Mouse (Mus musculus) forebrain, embryonic 11.5 days (tissue): ENCODE measurements around the gene Ikzf2. TPM values are rescaled to one million over a fixed set of nuclear protein-coding genes. Genes with fewer than 3 reads are reported as not detected.

Experiments
- ATAC-seq: fragments of 200-750 bp; cut with Nextera tagmentation; replicated peaks from 2 replicates; pipeline ENCODE4 v1.8.0; 2017; ENCODE audit warnings: moderate TSS enrichment; ENCODE audit not compliant: low FRiP score
- DNase-seq: peaks from one replicate; pipeline ENCODE4 v3.0.0-alpha.2; 2017; ENCODE audit warnings: low spot score
- H3K27ac ChIP-seq: fragments of 300-500 bp; sonication (generic); 2 replicates; pipeline ENCODE4 v1.5.1; 2014; ENCODE audit warnings: low read depth, low read length
- H3K27me3 ChIP-seq: fragments of 300-500 bp; sonication (generic); 2 replicates; pipeline ENCODE4 v1.6.1; 2014; ENCODE audit warnings: mild to moderate bottlenecking, low read length, mixed read lengths; ENCODE audit not compliant: control insufficient read depth, insufficient read depth
- H3K36me3 ChIP-seq: fragments of 300-500 bp; sonication (generic); 2 replicates; pipeline ENCODE4 v1.6.1; 2014; ENCODE audit warnings: mild to moderate bottlenecking, low read length, moderate library complexity, mixed read lengths; ENCODE audit not compliant: control insufficient read depth, insufficient read depth
- H3K4me1 ChIP-seq: fragments of 300-500 bp; sonication (generic); replicated peaks from 2 replicates; pipeline ENCODE4 v1.6.1; 2014; ENCODE audit warnings: low read length, mixed read lengths; ENCODE audit not compliant: control insufficient read depth, insufficient read depth
- H3K4me2 ChIP-seq: fragments of 300-500 bp; sonication (generic); 2 replicates; pipeline ENCODE4 v1.6.1; 2014; ENCODE audit warnings: low read depth, mild to moderate bottlenecking, low read length, moderate library complexity, mixed read lengths; ENCODE audit not compliant: severe bottlenecking
- H3K4me3 ChIP-seq: fragments of 300-500 bp; sonication (generic); 2 replicates; pipeline ENCODE4 v1.5.1; 2014; ENCODE audit warnings: low read depth, low read length
- H3K9ac ChIP-seq: fragments of 300-500 bp; sonication (generic); 2 replicates; pipeline ENCODE4 v1.6.1; 2014; ENCODE audit warnings: low read length
- H3K9me3 ChIP-seq: fragments of 300-500 bp; sonication (generic); 2 replicates; pipeline ENCODE4 v1.6.1; 2016; ENCODE audit warnings: low read length, mixed read lengths; ENCODE audit not compliant: control insufficient read depth
- WGBS: fragments of 180-500 bp; shearing (Covaris S2); extraction: QIAGEN DNeasy Blood & Tissue Kit; methylation state at CpG from one replicate; pipeline ENCODE4 v1.1.7; 2014; 5-methylcytosine and 5-hydroxymethylcytosine counted together
- polyA plus RNA-seq: library from polyadenylated mRNA; unstranded; fragments of >200 nt; fragmentation: Nextera tagmentation; extraction: Ambion mirVana; gene quantifications from 2 replicates; pipeline ENCODE4 v1.2.1, GENCODE M21; 2014

The Ikzf2 gene
- polyA plus RNA-seq, 1 experiment from 2014 or later = 6.2 TPM

GRCm38 (mm10) chr1:69630508-69630907, 56.5 kb downstream of the Ikzf2 start:
- H3K9me3 ChIP-seq = no peaks in the 10 kb centered on the region
- DNase-seq (no peak), ATAC-seq (no peak)
- no peaks in the 10 kb centered on the region for H3K4me1 ChIP-seq
- no peaks in the 10 kb centered on the region for H3K36me3 ChIP-seq
- no peak overlapping the region for H3K27ac ChIP-seq
- no peak overlapping the region for H3K4me2 ChIP-seq
- H3K9ac ChIP-seq = no peak overlapping the region
- no peaks in the 10 kb centered on the region for H3K27me3 ChIP-seq
- WGBS = 85% methylated on average over 6 of the region's 6 CpGs
- no peak overlapping the region for H3K4me3 ChIP-seq

- Histone ChIP-seq H3K4me1 (no peaks in the 10 kb centered on the region), H3K4me3 (no peak overlapping the region), H3K27ac (no peak overlapping the region), H3K27me3 (no peaks in the 10 kb centered on the region), H3K9me3 (no peaks in the 10 kb centered on the region), H3K36me3 (no peaks in the 10 kb centered on the region), H3K4me2 (no peak overlapping the region), H3K9ac (no peak overlapping the region)
- DNase-seq (no peak), ATAC-seq (no peak)
- WGBS = 81% methylated on average over 8 of the region's 8 CpGs
These were observed 57.5 kb downstream of the Ikzf2 start for GRCm38 (mm10) chr1:69629513-69629912.

GRCm38 (mm10) chr1:69612076-69612475, 75.0 kb downstream of the Ikzf2 start:
- no peak overlapping the region for H3K4me2 ChIP-seq
- no peaks in the 10 kb centered on the region for H3K36me3 ChIP-seq
- H3K27ac ChIP-seq = no peak overlapping the region
- H3K4me3 ChIP-seq = no peak overlapping the region
- no peaks in the 10 kb centered on the region for H3K9me3 ChIP-seq
- no peak overlapping the region for H3K9ac ChIP-seq
- no peaks in the 10 kb centered on the region for H3K27me3 ChIP-seq
- ATAC-seq (no peak), DNase-seq (no peak)
- no peaks in the 10 kb centered on the region for H3K4me1 ChIP-seq
- 92% methylated on average over 5 of the region's 5 CpGs for WGBS

- Histone ChIP-seq H3K4me1 (no peaks in the 10 kb centered on the region), H3K9me3 (no peaks in the 10 kb centered on the region), H3K36me3 (no peaks in the 10 kb centered on the region), H3K27ac (no peak overlapping the region), H3K4me3 (no peak overlapping the region), H3K27me3 (no peaks in the 10 kb centered on the region), H3K9ac (no peak overlapping the region), H3K4me2 (no peak overlapping the region)
- ATAC-seq (no peak), DNase-seq (no peak)
- WGBS = 85% methylated on average over 4 of the region's 4 CpGs
These were observed 75.8 kb downstream of the Ikzf2 start for GRCm38 (mm10) chr1:69611204-69611725.

GRCm38 (mm10) chr1:69610791-69611190, 76.3 kb downstream of the Ikzf2 start:
- DNase-seq = no peak
- no peak overlapping the region for H3K9ac ChIP-seq
- 88% methylated on average over 7 of the region's 7 CpGs for WGBS
- no peaks in the 10 kb centered on the region for H3K4me1 ChIP-seq
- no peaks in the 10 kb centered on the region for H3K36me3 ChIP-seq
- H3K27ac ChIP-seq = no peak overlapping the region
- H3K27me3 ChIP-seq = no peaks in the 10 kb centered on the region
- ATAC-seq = no peak
- no peak overlapping the region for H3K4me3 ChIP-seq
- no peaks in the 10 kb centered on the region for H3K9me3 ChIP-seq
- no peak overlapping the region for H3K4me2 ChIP-seq

GRCm38 (mm10) chr1:69608846-69609245, 78.2 kb downstream of the Ikzf2 start:
- Histone ChIP-seq H3K4me1 (no peaks in the 10 kb centered on the region), H3K4me3 (no peak overlapping the region), H3K4me2 (no peak overlapping the region), H3K27ac (no peak overlapping the region), H3K9ac (no peak overlapping the region), H3K36me3 (no peaks in the 10 kb centered on the region), H3K9me3 (no peaks in the 10 kb centered on the region), H3K27me3 (no peaks in the 10 kb centered on the region)
- no peak for DNase-seq
- WGBS = 86% methylated on average over 5 of the region's 5 CpGs
- no peak for ATAC-seq

GRCm38 (mm10) chr1:69606844-69607243, 80.2 kb downstream of the Ikzf2 start:
- Histone ChIP-seq H3K9me3 (no peaks in the 10 kb centered on the region), H3K36me3 (no peaks in the 10 kb centered on the region), H3K4me3 (no peak overlapping the region), H3K27me3 (no peaks in the 10 kb centered on the region), H3K9ac (no peak overlapping the region), H3K4me2 (no peak overlapping the region), H3K4me1 (no peaks in the 10 kb centered on the region), H3K27ac (no peak overlapping the region)
- WGBS = 79% methylated on average over 1 of the region's 1 CpGs
- ATAC-seq (no peak), DNase-seq (no peak)

- WGBS = 65% methylated on average over 3 of the region's 3 CpGs
- H3K27ac ChIP-seq = no peak overlapping the region
- H3K9ac ChIP-seq = no peak overlapping the region
- no peak overlapping the region for H3K4me2 ChIP-seq
- H3K4me1 ChIP-seq = no peaks in the 10 kb centered on the region
- DNase-seq (no peak), ATAC-seq (no peak)
- H3K27me3 ChIP-seq = no peaks in the 10 kb centered on the region
- H3K9me3 ChIP-seq = no peaks in the 10 kb centered on the region
- no peak overlapping the region for H3K4me3 ChIP-seq
- no peaks in the 10 kb centered on the region for H3K36me3 ChIP-seq
These were observed 82.8 kb downstream of the Ikzf2 start for GRCm38 (mm10) chr1:69604213-69604612.

- Histone ChIP-seq H3K27ac (no peak overlapping the region), H3K4me3 (no peak overlapping the region), H3K27me3 (no peaks in the 10 kb centered on the region), H3K4me1 (no peaks in the 10 kb centered on the region), H3K9ac (no peak overlapping the region), H3K36me3 (no peaks in the 10 kb centered on the region), H3K4me2 (no peak overlapping the region), H3K9me3 (no peaks in the 10 kb centered on the region)
- 84% methylated on average over 1 of the region's 1 CpGs for WGBS
- ATAC-seq (no peak), DNase-seq (no peak)
These were observed 86.1 kb downstream of the Ikzf2 start for GRCm38 (mm10) chr1:69600954-69601353.
